Mouse (Mus musculus): ENCODE results near the gene Arsa.
A peak's percentile ranks its signal among the peaks of the same experiment; 100 is the strongest.

DNA sequence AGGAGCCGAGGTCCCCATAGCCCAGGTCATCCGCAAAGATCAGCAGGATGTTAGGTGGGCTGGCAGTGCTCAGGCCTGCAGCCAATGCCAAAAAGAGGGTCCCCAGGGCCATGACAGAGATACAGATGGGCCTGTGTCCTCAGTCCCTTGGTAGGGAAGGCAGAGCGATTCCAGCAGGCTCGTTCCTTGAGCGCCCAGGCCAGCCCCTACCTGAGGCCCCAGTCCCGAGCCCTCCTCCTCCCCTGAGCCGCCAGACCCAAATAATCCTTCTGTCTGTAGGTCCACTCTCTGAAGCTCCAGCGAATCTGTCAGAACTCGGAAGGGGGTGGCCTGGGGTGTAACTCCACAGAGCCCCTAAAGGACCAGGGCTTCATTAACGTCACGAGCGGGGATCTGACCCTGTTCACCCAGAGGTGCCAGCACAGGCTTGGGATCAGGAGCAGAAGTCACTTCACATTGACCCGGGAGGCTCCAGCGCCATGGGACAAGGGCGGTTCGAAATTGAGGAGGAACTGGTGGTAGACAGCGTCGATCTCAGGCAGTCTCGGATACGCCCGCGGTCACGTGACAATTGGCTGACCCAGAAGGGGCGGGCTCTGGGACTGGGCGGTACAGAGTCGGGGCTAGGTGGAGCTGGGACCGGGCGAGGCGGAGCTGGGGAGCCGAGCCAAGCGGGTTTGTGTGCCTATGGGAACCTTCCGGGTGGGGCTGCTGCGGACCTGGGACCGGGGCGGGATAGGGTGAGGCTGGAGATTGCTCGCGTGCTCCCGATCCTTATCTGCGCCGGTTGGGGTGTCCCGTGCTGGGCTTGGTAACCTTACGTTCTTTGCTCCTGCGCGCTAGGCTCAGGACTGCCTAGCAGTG lies 1.4 kb downstream of the Arsa start:
- TF ChIP-seq POLR2A (IDR thresholded peaks at IDR 0.05; ENCODE audit: control insufficient read depth in 1 of 2, insufficient read depth in 1 of 2, low read depth in 1 of 2, low read length in 2 of 2, poor library complexity in 1 of 2) (peak; percentile 42 to 83; a peak in 3 of 4 replicates), ZMIZ1 (IDR thresholded peaks at IDR 0.05; ENCODE audit: low read depth, low read length) (peak; percentile 78; the same call in 1 of the 2 replicates), CTCF (IDR thresholded peaks at IDR 0.05 in 2 of 3, conservative IDR thresholded peaks at IDR 0.05 in 1 of 3; ENCODE audit: control insufficient read depth in 1 of 3, insufficient read depth in 1 of 3, low read depth in 2 of 3, low read length in 3 of 3, poor library complexity in 1 of 3, severe bottlenecking in 1 of 3) (no peak), KAT2A (conservative IDR thresholded peaks at IDR 0.05; ENCODE audit: low read depth, low read length) (no peak), RAD21 (IDR thresholded peaks at IDR 0.05; ENCODE audit: low read depth, low read length) (no peak), BHLHE40 (IDR thresholded peaks at IDR 0.05; ENCODE audit: borderline replicate concordance, low read depth, low read length) (peak; percentile 98), MAZ (IDR thresholded peaks at IDR 0.05; ENCODE audit: low read depth, low read length) (peak; percentile 65; the same call in 1 of the 2 replicates), RCOR1 (IDR thresholded peaks at IDR 0.05; ENCODE audit: low read depth, low read length) (0 out of 2 replicates have a peak, but pooled peaks have one; percentile 27), ZC3H11A (IDR thresholded peaks at IDR 0.05; ENCODE audit: low read depth, low read length) (no peak), NRF1 (IDR thresholded peaks at IDR 0.05; ENCODE audit: insufficient read depth, low read depth, low read length, poor library complexity, severe bottlenecking) (peak; percentile 58; the same call in 1 of the 2 replicates)

Data from MEL (cell line).